Mouse (Mus musculus): ENCODE data around the gene Zfp981. TPM values are rescaled to one million over a fixed set of nuclear protein-coding genes. Genes with fewer than 3 reads are reported as not detected.
A peak's percentile ranks its signal among the peaks of the same experiment; 100 is the strongest.
"Not testable (repeated sequence)": the region's sequence is repeated elsewhere in the genome, so short reads cannot be mapped to it uniquely, and the experiment has no call there.

Zfp981 gene
- polyA plus RNA-seq, 1 experiment from 2014 or later, result 0.31 TPM

DNA sequence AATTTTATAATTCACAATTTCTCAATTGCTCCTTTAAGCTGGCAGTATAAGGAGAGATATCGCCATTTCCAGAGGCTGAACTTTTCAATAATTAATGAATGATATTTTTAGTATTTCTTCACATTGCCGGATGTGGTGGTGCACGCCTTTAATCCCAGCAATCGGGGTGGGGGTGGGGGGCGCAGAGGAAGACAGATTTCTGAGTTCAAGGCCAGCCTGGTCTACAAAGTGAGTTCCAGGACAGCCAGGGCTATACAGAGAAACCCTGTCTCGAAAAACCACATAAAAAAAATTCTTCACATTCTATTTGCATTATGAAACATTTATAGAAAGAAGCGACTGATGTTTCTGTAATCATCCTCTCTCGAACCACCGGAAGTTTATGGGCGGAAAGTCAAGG, 19.3 kb upstream of the Zfp981 start:
- 88% methylated on average over 10 of the region's 10 CpGs for WGBS
- H3K4me2 ChIP-seq (ENCODE audit: low read depth, low read length); H3K27me3 ChIP-seq (ENCODE audit: control insufficient read depth, insufficient read depth, low read length); H3K9ac ChIP-seq (replicated peaks; ENCODE audit: low read depth, low read length); H3K36me3 ChIP-seq (ENCODE audit: control insufficient read depth, insufficient read depth, low read length); H3K27ac ChIP-seq (ENCODE audit: low read depth, low read length); H3K4me3 ChIP-seq (ENCODE audit: low read depth, low read length); H3K4me1 ChIP-seq (ENCODE audit: control insufficient read depth, insufficient read depth, low read length): not testable (repeated sequence)
- H3K9me3 ChIP-seq (ENCODE audit: control insufficient read depth, low read length), result peaks cover 46% of the 10 kb centered on the region
- ATAC-seq (ENCODE audit: low read depth), result peak; percentile 62; the same call in 1 of the 2 replicates

DNA sequence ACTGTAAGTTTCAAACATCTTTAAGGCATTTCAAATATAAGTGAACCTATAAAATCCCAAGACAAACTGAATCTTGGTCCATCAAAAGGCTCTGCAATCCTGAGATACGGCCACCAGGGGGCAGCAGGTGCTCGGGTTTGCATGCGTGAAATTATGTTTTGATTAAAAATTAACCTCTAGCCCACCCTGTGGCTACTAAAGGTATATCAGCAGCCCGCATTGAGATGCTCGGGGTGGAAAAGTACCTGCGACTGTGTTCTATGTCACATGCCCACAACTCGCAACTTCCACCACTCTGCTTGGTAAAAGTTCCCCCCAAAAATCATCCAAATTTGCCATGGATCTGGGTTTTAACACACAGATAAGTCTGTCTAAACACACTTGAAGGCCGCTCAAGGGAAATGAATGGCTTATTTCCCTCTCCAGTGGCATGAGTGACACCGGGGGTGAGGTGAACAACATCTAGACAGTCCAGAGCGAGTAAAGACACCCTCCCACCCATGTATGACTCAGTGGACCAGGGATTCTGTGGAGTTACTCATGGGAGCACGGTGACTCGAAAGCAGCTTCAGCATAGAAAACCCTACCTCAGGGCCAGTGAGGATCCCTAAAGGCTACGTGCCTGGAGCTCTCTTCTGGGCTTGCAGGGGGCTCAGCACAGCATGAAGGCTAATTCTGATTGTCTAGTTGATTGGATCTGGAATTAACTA, 18.1 kb upstream of the Zfp981 start:
- ATAC-seq (ENCODE audit: low read depth), result peak; percentile 62; the same call in 1 of the 2 replicates
- H3K9ac ChIP-seq (replicated peaks; ENCODE audit: low read depth, low read length); H3K36me3 ChIP-seq (ENCODE audit: control insufficient read depth, insufficient read depth, low read length); H3K27me3 ChIP-seq (ENCODE audit: control insufficient read depth, insufficient read depth, low read length); H3K4me2 ChIP-seq (ENCODE audit: low read depth, low read length); H3K4me1 ChIP-seq (ENCODE audit: control insufficient read depth, insufficient read depth, low read length); H3K27ac ChIP-seq (ENCODE audit: low read depth, low read length); H3K4me3 ChIP-seq (ENCODE audit: low read depth, low read length): not testable (repeated sequence)
- 75% methylated on average over 13 of the region's 13 CpGs for WGBS
- H3K9me3 ChIP-seq (ENCODE audit: control insufficient read depth, low read length), result peaks cover 40% of the 10 kb centered on the region

DNA sequence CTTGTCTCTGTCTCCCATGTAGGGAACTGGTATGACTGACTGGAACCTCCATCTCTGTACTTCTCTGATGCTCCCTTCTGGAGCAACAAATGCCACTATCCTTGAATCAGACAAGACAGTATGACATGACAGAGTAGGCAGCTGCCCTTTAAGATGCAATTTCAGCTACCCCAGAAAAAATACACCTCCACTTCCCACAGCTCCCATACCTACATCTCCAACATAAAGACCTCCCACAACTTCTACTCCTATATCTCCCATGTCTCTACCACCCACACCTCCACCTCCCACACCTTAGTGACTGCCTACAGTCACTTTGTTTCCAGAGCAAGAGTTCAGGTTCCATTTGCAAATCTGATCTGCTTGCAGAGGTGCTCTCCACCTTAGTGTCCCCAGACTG, 17.2 kb upstream of the Zfp981 start:
- not testable (repeated sequence) for H3K4me2 ChIP-seq (ENCODE audit: low read depth, low read length); H3K27me3 ChIP-seq (ENCODE audit: control insufficient read depth, insufficient read depth, low read length); H3K27ac ChIP-seq (ENCODE audit: low read depth, low read length); H3K4me3 ChIP-seq (ENCODE audit: low read depth, low read length); ATAC-seq (ENCODE audit: low read depth); H3K9ac ChIP-seq (replicated peaks; ENCODE audit: low read depth, low read length); H3K4me1 ChIP-seq (ENCODE audit: control insufficient read depth, insufficient read depth, low read length); H3K36me3 ChIP-seq (ENCODE audit: control insufficient read depth, insufficient read depth, low read length)
- peaks cover 45% of the 10 kb centered on the region for H3K9me3 ChIP-seq (ENCODE audit: control insufficient read depth, low read length)

DNA sequence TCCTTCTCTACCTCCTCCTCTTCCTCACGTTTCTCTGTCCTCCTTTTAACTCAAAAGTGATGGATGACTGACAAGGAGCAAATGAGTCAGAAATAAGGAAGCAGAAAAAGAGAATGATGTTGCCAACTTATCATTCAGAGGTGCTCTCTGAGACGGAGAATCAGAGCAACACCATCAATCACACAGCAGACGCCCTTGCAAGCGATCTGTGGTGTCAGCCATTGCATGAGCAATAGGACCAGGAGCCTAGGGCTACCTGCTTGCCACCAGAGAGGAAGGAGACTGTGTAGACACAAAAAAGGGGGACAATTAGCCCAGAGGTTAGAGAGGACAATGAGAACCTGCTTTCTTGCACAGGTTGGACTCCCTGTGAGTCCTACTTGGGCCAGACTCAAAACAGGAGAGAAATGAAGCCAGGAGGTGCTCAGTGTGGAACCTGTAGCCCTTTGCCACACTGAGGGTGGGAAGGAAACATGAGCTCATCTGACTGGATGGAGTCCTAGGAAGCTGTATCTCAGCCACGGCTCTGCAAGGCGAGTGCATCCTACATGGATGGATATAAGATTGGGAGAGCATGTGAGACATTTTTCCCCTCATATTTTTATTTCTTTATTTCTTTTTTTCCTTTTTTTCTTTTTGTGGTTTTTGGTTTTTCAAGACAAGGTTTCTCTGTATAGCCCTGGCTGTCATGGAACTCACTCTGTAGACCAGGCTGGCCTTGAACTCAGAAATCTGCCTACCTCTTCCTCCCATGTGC, 16.5 kb upstream of the Zfp981 start:
- H3K27me3 ChIP-seq (ENCODE audit: control insufficient read depth, insufficient read depth, low read length); H3K36me3 ChIP-seq (ENCODE audit: control insufficient read depth, insufficient read depth, low read length); H3K4me1 ChIP-seq (ENCODE audit: control insufficient read depth, insufficient read depth, low read length); ATAC-seq (ENCODE audit: low read depth); H3K4me2 ChIP-seq (ENCODE audit: low read depth, low read length); H3K4me3 ChIP-seq (ENCODE audit: low read depth, low read length); H3K9ac ChIP-seq (replicated peaks; ENCODE audit: low read depth, low read length); H3K27ac ChIP-seq (ENCODE audit: low read depth, low read length): not testable (repeated sequence)
- WGBS, result 80% methylated on average over 6 of the region's 6 CpGs
- H3K9me3 ChIP-seq (ENCODE audit: control insufficient read depth, low read length), result peaks cover 43% of the 10 kb centered on the region

DNA sequence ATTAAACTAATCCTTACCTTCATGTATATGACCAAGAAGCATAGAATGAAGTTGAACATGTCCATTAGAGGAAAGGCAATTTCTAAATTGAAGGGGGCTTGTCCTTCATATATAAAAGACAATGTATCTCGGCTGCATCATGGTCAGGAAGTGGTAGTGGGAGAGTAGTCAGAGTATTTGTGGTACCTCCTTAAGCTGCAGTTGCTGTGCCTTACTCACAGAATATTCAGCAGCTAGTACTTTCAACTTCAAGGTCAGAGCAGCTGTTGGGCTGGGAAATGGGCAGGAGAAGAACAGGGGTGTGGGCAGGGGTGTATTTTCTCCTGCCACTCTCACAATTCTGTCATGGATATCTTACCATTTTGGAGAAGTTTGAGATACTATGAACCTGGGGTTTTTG, 15.1 kb upstream of the Zfp981 start:
- WGBS, result 78% methylated on average over 1 of the region's 1 CpGs
- not testable (repeated sequence) for H3K4me3 ChIP-seq (ENCODE audit: low read depth, low read length); H3K4me1 ChIP-seq (ENCODE audit: control insufficient read depth, insufficient read depth, low read length); H3K4me2 ChIP-seq (ENCODE audit: low read depth, low read length); H3K27me3 ChIP-seq (ENCODE audit: control insufficient read depth, insufficient read depth, low read length); H3K27ac ChIP-seq (ENCODE audit: low read depth, low read length); ATAC-seq (ENCODE audit: low read depth); H3K9ac ChIP-seq (replicated peaks; ENCODE audit: low read depth, low read length); H3K36me3 ChIP-seq (ENCODE audit: control insufficient read depth, insufficient read depth, low read length)
- H3K9me3 ChIP-seq (ENCODE audit: control insufficient read depth, low read length), result peaks cover 36% of the 10 kb centered on the region

DNA sequence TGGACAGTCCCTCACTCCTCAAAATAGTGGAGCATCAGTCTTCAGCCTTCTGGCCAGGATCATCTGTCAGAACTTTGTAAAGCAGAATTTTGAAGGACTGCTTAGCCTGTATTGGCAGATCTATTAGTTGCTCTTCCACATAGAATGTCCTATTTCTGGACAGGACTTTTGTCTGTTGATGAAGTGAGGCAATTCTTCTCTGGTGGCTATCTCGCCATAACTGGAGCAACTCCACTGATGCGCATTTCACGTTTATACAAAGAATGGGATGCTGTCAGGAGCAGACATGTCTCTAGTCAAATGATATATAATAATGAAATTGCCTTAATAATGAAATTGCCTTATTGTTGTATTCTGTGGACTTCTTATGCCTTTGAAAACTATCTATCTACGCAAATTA, 12.6 kb upstream of the Zfp981 start:
- not testable (repeated sequence) for H3K4me2 ChIP-seq (ENCODE audit: low read depth, low read length); H3K27ac ChIP-seq (ENCODE audit: low read depth, low read length); H3K27me3 ChIP-seq (ENCODE audit: control insufficient read depth, insufficient read depth, low read length); H3K36me3 ChIP-seq (ENCODE audit: control insufficient read depth, insufficient read depth, low read length); H3K4me3 ChIP-seq (ENCODE audit: low read depth, low read length); ATAC-seq (ENCODE audit: low read depth); H3K4me1 ChIP-seq (ENCODE audit: control insufficient read depth, insufficient read depth, low read length); H3K9ac ChIP-seq (replicated peaks; ENCODE audit: low read depth, low read length)
- peaks cover 37% of the 10 kb centered on the region for H3K9me3 ChIP-seq (ENCODE audit: control insufficient read depth, low read length)
- 79% methylated on average over 4 of the region's 4 CpGs for WGBS

DNA sequence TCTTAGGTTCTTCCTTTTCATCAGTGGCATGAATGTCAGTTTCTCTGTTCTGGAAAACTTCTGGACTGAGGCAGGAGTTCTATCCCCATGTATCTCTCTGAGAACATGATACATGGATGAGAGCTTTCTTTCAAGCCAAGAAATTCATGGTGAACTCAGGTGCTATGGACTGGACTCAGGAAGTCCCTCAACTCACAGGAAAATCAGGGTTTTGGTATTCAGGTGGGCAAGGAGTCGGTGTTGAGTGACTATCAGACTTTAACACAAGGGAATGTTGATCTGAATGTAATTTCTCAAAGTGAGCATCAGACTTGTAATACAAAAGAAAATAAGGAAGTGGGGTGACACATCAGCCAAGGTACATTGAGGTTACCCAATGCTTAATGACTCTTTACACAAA, 9.8 kb upstream of the Zfp981 start:
- H3K27ac ChIP-seq (ENCODE audit: low read depth, low read length); ATAC-seq (ENCODE audit: low read depth): not testable (repeated sequence)
- 86% methylated on average over 1 of the region's 1 CpGs for WGBS

DNA sequence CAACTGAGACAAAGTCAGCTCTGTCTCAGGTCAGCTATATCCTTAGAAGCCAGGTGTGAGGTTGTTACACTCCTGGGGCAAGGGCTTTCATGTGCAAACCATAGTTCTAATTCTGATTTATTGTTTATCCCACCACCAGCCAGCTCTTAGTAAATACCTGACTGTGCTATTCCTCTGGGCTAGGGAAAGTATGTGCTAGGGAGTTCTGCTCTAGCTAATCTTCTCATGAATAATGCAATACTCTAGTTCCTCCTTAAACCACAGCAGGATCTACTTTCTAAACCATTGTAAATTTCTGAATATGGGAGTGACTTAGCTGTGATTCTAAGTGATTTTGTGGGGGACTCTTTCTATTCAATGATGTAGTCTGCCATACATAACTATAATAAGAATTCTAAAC, 9.4 kb upstream of the Zfp981 start:
- Histone ChIP-seq H3K27ac (ENCODE audit: low read depth, low read length) (no peak overlapping the region), H3K36me3 (ENCODE audit: control insufficient read depth, insufficient read depth, low read length) (no peaks in the 10 kb centered on the region), H3K9ac (replicated peaks; ENCODE audit: low read depth, low read length) (no peak overlapping the region), H3K27me3 (ENCODE audit: control insufficient read depth, insufficient read depth, low read length) (no peaks in the 10 kb centered on the region), H3K9me3 (ENCODE audit: control insufficient read depth, low read length) (peaks cover 41% of the 10 kb centered on the region), H3K4me3 (ENCODE audit: low read depth, low read length) (no peak overlapping the region), H3K4me2 (ENCODE audit: low read depth, low read length) (no peak overlapping the region), H3K4me1 (ENCODE audit: control insufficient read depth, insufficient read depth, low read length) (no peaks in the 10 kb centered on the region)
- ATAC-seq (ENCODE audit: low read depth), result 0 out of 2 replicates have a peak, but pooled peaks have one; percentile 33

More for the DNA sequence above, 9.8 kb upstream of the Zfp981 start:
- not testable (repeated sequence) for H3K9ac ChIP-seq (replicated peaks; ENCODE audit: low read depth, low read length); H3K4me1 ChIP-seq (ENCODE audit: control insufficient read depth, insufficient read depth, low read length); H3K27me3 ChIP-seq (ENCODE audit: control insufficient read depth, insufficient read depth, low read length); H3K36me3 ChIP-seq (ENCODE audit: control insufficient read depth, insufficient read depth, low read length); H3K4me2 ChIP-seq (ENCODE audit: low read depth, low read length); H3K4me3 ChIP-seq (ENCODE audit: low read depth, low read length)
- peaks cover 41% of the 10 kb centered on the region for H3K9me3 ChIP-seq (ENCODE audit: control insufficient read depth, low read length)

DNA sequence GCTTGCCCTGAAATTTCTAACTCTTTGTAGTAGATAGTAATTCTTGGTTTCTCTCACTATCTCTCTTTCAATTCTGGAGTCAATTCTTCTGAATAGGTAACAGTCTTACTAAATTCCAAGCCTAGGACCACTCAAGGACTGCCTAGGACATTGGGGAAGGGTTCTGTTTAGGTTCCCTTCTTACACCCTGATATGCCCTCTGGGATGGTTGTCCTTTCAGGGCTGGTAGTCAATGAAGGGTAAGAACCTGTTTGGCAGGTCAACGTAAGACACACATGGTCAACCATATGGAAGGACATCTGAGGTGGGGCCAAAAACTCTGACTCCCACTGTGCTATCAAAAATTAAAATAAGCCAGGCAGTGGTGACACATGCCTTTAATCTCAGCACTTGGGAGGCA, 9.0 kb upstream of the Zfp981 start:
- no peak for ATAC-seq (ENCODE audit: low read depth)
- 47% methylated on average over 1 of the region's 1 CpGs for WGBS
- Histone ChIP-seq H3K4me1 (ENCODE audit: control insufficient read depth, insufficient read depth, low read length) (no peaks in the 10 kb centered on the region), H3K27me3 (ENCODE audit: control insufficient read depth, insufficient read depth, low read length) (no peaks in the 10 kb centered on the region), H3K36me3 (ENCODE audit: control insufficient read depth, insufficient read depth, low read length) (no peaks in the 10 kb centered on the region), H3K27ac (ENCODE audit: low read depth, low read length) (no peak overlapping the region), H3K4me2 (ENCODE audit: low read depth, low read length) (no peak overlapping the region), H3K9me3 (ENCODE audit: control insufficient read depth, low read length) (peaks cover 45% of the 10 kb centered on the region), H3K4me3 (ENCODE audit: low read depth, low read length) (no peak overlapping the region), H3K9ac (replicated peaks; ENCODE audit: low read depth, low read length) (no peak overlapping the region)

Data from neural tube, embryonic 14.5 days (tissue).